Mouse (Mus musculus): ENCODE results near the gene Gm10964.

GRCm38 (mm10) chr3:103704661-103705060 is 34.5 kb upstream of the Gm10964 start:
- TF ChIP-seq CTCF (IDR thresholded peaks at IDR 0.05; ENCODE audit: insufficient read depth, low read depth, low read length): no peak
- no peak for TF ChIP-seq POLR2A (IDR thresholded peaks at IDR 0.05; ENCODE audit: insufficient read depth, low read depth, low read length)

Data from olfactory bulb, adult 2 months (tissue).